Mouse (Mus musculus): ENCODE measurements around the gene Ddah1.

DNA sequence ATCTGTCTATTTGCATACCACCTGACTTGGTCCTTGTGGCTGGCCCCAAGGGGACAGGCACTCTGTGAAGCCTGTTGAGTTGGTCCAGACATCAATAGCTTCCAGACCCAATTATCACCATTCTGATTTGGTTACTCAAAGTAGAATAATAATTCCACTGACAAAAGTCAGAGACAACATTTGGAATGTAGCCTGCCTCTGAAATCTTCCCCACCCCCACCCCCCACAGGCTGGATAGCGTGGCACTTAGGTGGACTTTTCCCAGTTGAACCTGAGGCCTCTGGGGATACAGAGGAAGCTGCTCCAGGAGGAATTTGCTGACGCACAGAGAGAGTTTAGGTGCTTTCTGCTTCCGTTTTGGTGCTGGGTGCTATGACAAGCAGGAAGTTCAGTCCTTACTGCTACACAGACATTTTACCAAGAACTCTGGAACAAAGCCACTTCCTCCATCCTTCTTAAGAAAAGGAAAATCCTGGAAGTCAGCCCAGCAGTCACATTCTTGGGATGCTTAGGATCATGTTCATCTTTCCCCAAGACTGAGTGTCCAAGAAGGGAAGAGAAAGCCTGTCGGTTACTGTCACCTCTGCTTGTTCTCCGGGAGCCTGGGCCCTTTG, 127.5 kb downstream of the Ddah1 start:
- TF ChIP-seq CTCF (IDR thresholded peaks at IDR 0.05; ENCODE audit: low read depth, low read length), result no peak
- TF ChIP-seq POLR2A (IDR thresholded peaks at IDR 0.05; ENCODE audit: insufficient read depth, low read length), result no peak

Measured in ES-Bruce4 (cell line).